Mouse (Mus musculus) heart, postnatal 4 days (tissue): ENCODE results near the gene Slc39a9. TPM values are rescaled to one million over a fixed set of nuclear protein-coding genes. Genes with fewer than 3 reads are reported as not detected.

Experiments
- DNase-seq: peaks from one replicate; pipeline ENCODE4 v3.0.0; 2021
- total RNA-seq, 2 experiments: library from RNA; stranded (reverse); gene quantifications; 2 replicates each; pipeline ENCODE4 v1.2.3; 2021

Slc39a9 gene
- total RNA-seq: 10 to 100 TPM; 25.0 to 28.8 TPM

GRCm38 (mm10) chr12:80643693-80644505, at the start of gene Slc39a9, which contains the start of gene Erh:
Gene Slc39a9, plus strand, starts transcription at chr12:80643883.
Gene Erh, minus strand, starts transcription at chr12:80644341.
- DNase-seq: peak; percentile 94

DNA sequence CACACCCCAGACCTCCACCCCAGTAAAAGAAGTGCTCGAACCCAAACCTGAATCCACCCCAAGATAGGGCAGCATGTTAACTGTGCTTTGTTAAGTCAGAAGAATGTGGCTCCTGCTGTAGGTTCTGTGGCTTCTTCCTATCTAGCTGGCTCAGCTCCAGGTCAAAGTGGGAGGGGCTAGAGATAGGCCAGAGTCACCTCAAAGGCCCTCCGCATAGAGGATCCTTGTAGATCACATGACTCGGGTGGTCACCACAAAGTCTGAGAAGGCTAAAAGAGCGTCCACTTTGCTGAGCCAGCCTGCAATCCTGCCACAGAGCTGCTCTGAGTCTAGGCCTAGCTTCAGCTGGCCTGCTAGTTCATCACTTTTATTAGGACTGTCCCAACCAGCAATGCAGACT, 49.5 kb upstream of the Slc39a9 start:
- peak; percentile 44 for DNase-seq

- DNase-seq: no peak
These were observed 48.9 kb upstream of the Slc39a9 start for GRCm38 (mm10) chr12:80594781-80595180.

- no peak for DNase-seq
These were observed 48.1 kb upstream of the Slc39a9 start for GRCm38 (mm10) chr12:80595566-80595965.

GRCm38 (mm10) chr12:80595968-80596367, 47.7 kb upstream of the Slc39a9 start:
- no peak for DNase-seq

- no peak for DNase-seq
These were observed 45.4 kb upstream of the Slc39a9 start for GRCm38 (mm10) chr12:80598236-80598635.

DNA sequence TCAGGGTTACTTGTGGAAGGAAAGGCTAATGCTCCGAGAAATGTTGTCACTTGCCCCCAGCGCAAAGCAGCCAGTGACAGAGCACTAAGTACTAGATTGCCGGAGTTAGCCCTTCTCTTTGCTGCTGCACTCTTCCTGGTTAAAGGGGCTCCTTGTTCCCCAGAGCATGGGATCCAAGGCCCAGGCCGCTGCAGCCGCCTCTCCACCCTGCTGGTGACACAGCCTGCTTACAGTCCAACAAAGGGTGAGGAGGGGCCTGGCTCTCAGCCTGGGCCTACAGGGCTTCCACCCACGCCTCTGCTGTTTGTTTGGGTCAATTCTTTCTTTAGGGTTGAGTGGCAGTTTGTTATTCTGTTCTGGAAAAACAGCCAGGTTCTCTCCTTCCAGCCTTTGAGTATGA, 44.9 kb upstream of the Slc39a9 start:
- peak; percentile 64 for DNase-seq

- DNase-seq: no peak
These were observed 42.0 kb upstream of the Slc39a9 start for GRCm38 (mm10) chr12:80601597-80602269.

GRCm38 (mm10) chr12:80602432-80602831, 41.3 kb upstream of the Slc39a9 start:
- DNase-seq: no peak

DNA sequence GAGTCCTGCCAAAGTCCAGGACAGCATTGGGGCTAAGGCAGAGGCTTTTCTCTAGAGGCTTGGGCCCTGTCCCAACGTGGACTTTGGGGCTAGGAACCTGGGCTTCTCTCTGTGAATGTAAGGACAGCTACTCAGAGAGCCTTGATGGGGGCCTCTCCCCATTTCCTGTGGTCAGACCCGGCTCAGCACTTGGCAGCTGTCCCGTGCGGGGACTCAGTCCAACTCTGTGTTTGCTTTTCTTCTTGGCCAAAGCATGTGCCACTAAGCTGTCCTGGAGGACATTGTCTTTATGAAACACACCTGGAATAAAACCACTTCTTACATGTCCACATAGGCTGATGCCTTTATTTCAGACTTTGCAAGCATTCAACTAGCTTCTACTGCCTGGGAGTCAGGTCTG, 40.1 kb upstream of the Slc39a9 start:
- DNase-seq: peak; percentile 80

DNA sequence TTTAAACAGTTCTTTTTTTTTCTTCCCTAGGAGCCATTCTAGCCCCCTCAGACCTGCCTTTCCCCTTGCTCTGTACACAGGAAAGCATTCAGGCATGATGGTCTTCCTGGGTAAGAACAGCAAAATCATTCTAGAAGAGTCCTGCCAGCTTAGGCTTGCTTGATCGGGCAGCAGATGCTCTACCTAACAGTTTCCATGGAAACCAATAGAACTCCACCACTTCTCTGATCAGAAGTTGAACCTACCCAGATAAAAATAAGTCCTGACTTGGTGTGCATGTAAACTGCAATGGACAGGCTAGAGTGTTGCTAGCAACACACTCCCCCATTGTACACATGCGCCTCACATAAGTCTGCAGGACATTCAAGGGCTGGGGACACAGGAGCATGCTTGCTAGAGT, 39.5 kb upstream of the Slc39a9 start:
- no peak for DNase-seq

DNA sequence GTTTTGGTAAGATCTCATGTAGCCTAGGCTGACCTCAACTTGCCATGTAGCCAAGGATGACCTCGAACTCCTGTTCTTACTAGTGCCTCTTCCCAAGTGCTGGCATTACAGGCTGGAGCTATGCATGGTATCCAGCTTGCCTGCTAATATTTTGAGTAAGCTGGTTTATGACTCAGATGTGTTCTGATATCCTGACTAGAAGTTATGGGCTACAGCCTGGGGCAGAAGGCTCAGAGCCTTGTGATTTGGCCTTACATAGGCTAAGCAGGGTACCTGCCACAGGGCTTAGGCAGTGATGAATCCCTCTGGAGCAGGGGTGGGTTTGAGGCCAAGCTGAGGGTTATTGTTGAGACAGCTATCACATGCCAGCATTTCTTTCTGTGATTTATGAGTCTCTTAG, 35.1 kb upstream of the Slc39a9 start:
- no peak for DNase-seq

GRCm38 (mm10) chr12:80609928-80610327, 33.8 kb upstream of the Slc39a9 start:
- DNase-seq: peak; percentile 62

DNA sequence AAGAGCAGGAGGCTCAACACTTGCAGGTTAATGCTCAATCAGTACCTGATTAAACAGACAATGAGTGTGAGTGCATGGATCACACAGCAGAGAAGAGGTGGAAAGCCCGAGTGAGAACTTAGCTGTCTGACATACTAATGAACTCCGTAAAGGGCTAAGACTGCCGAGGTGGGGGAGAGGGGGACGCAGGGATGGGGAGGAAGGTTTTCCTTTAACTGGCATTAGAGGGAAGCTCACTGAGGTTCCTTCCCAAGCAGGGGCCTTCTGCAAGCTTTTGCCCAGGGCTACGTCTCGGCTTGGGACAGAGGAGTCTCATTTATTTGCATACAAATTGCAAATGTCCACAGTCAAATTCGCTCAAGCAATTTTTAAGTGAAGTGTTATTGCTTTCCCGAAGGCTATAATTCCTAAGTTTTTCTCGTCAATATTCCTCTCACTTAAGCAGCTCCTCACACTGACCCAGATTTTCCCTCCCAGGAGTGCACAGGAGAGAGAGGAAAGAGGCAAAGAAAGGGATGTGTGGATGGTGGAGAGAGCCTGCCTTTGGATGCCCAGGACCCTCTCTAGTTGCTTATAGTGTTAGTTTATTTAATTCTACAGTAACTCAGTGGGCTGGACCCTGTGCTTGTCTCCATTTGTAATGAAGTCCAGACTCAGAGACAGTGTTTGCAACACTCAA, 31.4 kb upstream of the Slc39a9 start:
- DNase-seq: no peak

GRCm38 (mm10) chr12:80615371-80616257, 28.1 kb upstream of the Slc39a9 start:
- no peak for DNase-seq

GRCm38 (mm10) chr12:80620501-80620900, 23.2 kb upstream of the Slc39a9 start:
- no peak for DNase-seq

- DNase-seq: no peak
These were observed 11.9 kb upstream of the Slc39a9 start for GRCm38 (mm10) chr12:80631790-80632189.

GRCm38 (mm10) chr12:80642725-80643692, 674 bp upstream of the Slc39a9 start:
- DNase-seq: peak; percentile 68

GRCm38 (mm10) chr12:80644506-80644868, 804 bp downstream of the Slc39a9 start:
- DNase-seq: no peak

- no peak for DNase-seq
These were observed 2.7 kb downstream of the Slc39a9 start for GRCm38 (mm10) chr12:80646377-80646776.
